ENCODE assay signal across 8 mouse cellular contexts in genomic region chr9:32542212-32543039, GRCm38 (mm10). TPM values are rescaled to one million over a fixed set of nuclear protein-coding genes. Genes with fewer than 3 reads are reported as not detected.
DNase-seq lines count a peak whose midpoint lies in the region; ATAC-seq lines count a peak whose summit lies in the region.

Gene Fli1, minus strand, starts transcription at chr9:32542861.

- peak; percentile 16 for DNase-seq in ovary, postnatal 36 days (ENCODE audit: low spot score)
- no peak for DNase-seq in ovary, adult 18-20 months (ENCODE audit: low spot score)
- peak; percentile 62 for DNase-seq in embryo, embryonic 9.5 days (ENCODE audit: extremely low spot score)
- peak; percentile 72 for DNase-seq in limb, embryonic 11.5 days (ENCODE audit: low spot score)
- DNase-seq in adipocyte (ENCODE audit: low spot score) = no peak
- no peak for DNase-seq in left cerebral cortex, adult 18-20 months (ENCODE audit: low spot score in 2 of 2)

- under 1% methylated on average over 41 of the region's 41 CpGs for WGBS in heart, embryonic 15.5 days
- under 1% methylated on average over 41 of the region's 41 CpGs for WGBS in limb, embryonic 11.5 days
- WGBS in midbrain, embryonic 15.5 days = under 1% methylated on average over 41 of the region's 41 CpGs

- peak within 1 kb of the TSS; percentile 97 for H3K4me2 ChIP-seq in heart, embryonic 15.5 days
- H3K4me2 ChIP-seq in limb, embryonic 11.5 days (ENCODE audit: low read depth, severe bottlenecking) = peak within 1 kb of the TSS; percentile 80
- peak within 1 kb of the TSS; percentile 86 for H3K4me2 ChIP-seq in midbrain, embryonic 15.5 days

- peaks cover 56% of the 10 kb centered on the region for H3K27me3 ChIP-seq in heart, embryonic 15.5 days
- H3K27me3 ChIP-seq in limb, embryonic 11.5 days (ENCODE audit: control insufficient read depth, insufficient read depth, low read length) = no peaks in the 10 kb centered on the region
- peaks cover 68% of the 10 kb centered on the region for H3K27me3 ChIP-seq in midbrain, embryonic 15.5 days (replicated peaks)

- peak within 1 kb of the TSS; percentile 62 for H3K9ac ChIP-seq in heart, embryonic 15.5 days
- peak within 1 kb of the TSS; percentile 100 for H3K9ac ChIP-seq in limb, embryonic 11.5 days (ENCODE audit: low read length)
- H3K9ac ChIP-seq in midbrain, embryonic 15.5 days = no peak within 1 kb of the TSS

- peaks cover 40% of the 10 kb centered on the region for H3K4me1 ChIP-seq in heart, embryonic 15.5 days (replicated peaks)
- peaks cover 59% of the 10 kb centered on the region for H3K4me1 ChIP-seq in limb, embryonic 11.5 days (ENCODE audit: control insufficient read depth, insufficient read depth, low read length)
- H3K4me1 ChIP-seq in midbrain, embryonic 15.5 days = peaks cover 47% of the 10 kb centered on the region

- H3K36me3 ChIP-seq in heart, embryonic 15.5 days = no peaks in the 10 kb centered on the region
- H3K36me3 ChIP-seq in limb, embryonic 11.5 days (ENCODE audit: control insufficient read depth, insufficient read depth, low read length) = peaks cover under 1% of the 10 kb centered on the region; the same call in 1 of the 2 replicates
- no peaks in the 10 kb centered on the region for H3K36me3 ChIP-seq in midbrain, embryonic 15.5 days (replicated peaks)

- no peaks in the 10 kb centered on the region for H3K9me3 ChIP-seq in heart, embryonic 15.5 days (replicated peaks)
- no peaks in the 10 kb centered on the region for H3K9me3 ChIP-seq in limb, embryonic 11.5 days (ENCODE audit: control insufficient read depth, low read length)
- H3K9me3 ChIP-seq in midbrain, embryonic 15.5 days = no peaks in the 10 kb centered on the region

- H3K4me3 ChIP-seq in heart, embryonic 15.5 days = peak within 1 kb of the TSS; percentile 81
- H3K4me3 ChIP-seq in limb, embryonic 11.5 days (ENCODE audit: low read depth, low read length) = peak within 1 kb of the TSS; percentile 96
- H3K4me3 ChIP-seq in midbrain, embryonic 15.5 days = peak within 1 kb of the TSS; percentile 46

- H3K27ac ChIP-seq in heart, embryonic 15.5 days = peak within 1 kb of the TSS; percentile 88
- peak within 1 kb of the TSS; percentile 96 for H3K27ac ChIP-seq in limb, embryonic 11.5 days (replicated peaks; ENCODE audit: low read depth, low read length)
- no peak within 1 kb of the TSS for H3K27ac ChIP-seq in midbrain, embryonic 15.5 days

- ATAC-seq in heart, embryonic 15.5 days (replicated peaks; ENCODE audit: insufficient number of reproducible peaks, insufficient read depth, low FRiP score, low read depth) = no peak
- no peak for ATAC-seq in limb, embryonic 11.5 days (ENCODE audit: insufficient number of reproducible peaks, low FRiP score, low TSS enrichment, low read depth)
- ATAC-seq in midbrain, embryonic 15.5 days (replicated peaks) = no peak

RNA-seq across cellular contexts. Expression of gene Fli1, which starts in this region (rescaled TPM):
- 20.6 and 21.8 TPM in 2 replicates for polyA plus RNA-seq in heart, embryonic 15.5 days (2015; fragmentation: Nextera tagmentation; extraction: Ambion mirVana)
- 62.2 and 68.3 TPM in 2 replicates for polyA plus RNA-seq in limb, embryonic 11.5 days (2014; fragmentation: Nextera tagmentation; extraction: Ambion mirVana)
- polyA plus RNA-seq in midbrain, embryonic 15.5 days (2015; fragmentation: Nextera tagmentation; extraction: Ambion mirVana) = 7.9 and 8.1 TPM in 2 replicates
- 1 to 10 TPM; 5.8 to 6.4 TPM for total RNA-seq in left cerebral cortex, adult 18-20 months (2021)

Comparison
In these comparisons a context has a peak if more than half of its experiments do, and no peak if none do; other contexts are left out.
1. DNase-seq: peak in ovary, postnatal 36 days (single experiment), embryo, embryonic 9.5 days (single experiment) and limb, embryonic 11.5 days (single experiment); none in ovary, adult 18-20 months (single experiment), adipocyte (single experiment) and left cerebral cortex, adult 18-20 months (0 of 2).
2. H3K4me3 ChIP-seq: peak in every context shown above with its lines; median percentile 96 in limb, embryonic 11.5 days; 81 in heart, embryonic 15.5 days; 46 in midbrain, embryonic 15.5 days.
3. Peak in every context shown above with its lines, with median percentiles within 50 percentile points of each other: H3K4me2 ChIP-seq.